Mouse (Mus musculus): ENCODE results near the gene Btg3.

Btg3 gene

GRCm38 (mm10) chr16:78346662-78347327, 30.2 kb downstream of the Btg3 start:
- no peak for DNase-seq (ENCODE audit: low spot score in 2 of 2)

GRCm38 (mm10) chr16:78343792-78344191, 33.2 kb downstream of the Btg3 start:
- DNase-seq (ENCODE audit: low spot score in 2 of 2), result no peak

GRCm38 (mm10) chr16:78342767-78343166, 34.2 kb downstream of the Btg3 start:
- DNase-seq (ENCODE audit: low spot score in 2 of 2), result no peak

- no peak for DNase-seq (ENCODE audit: low spot score in 2 of 2)
These were observed 35.6 kb downstream of the Btg3 start for GRCm38 (mm10) chr16:78341356-78341755.

- peak in 1 of 2 experiments; percentile 6 for DNase-seq (ENCODE audit: low spot score in 2 of 2)
These were observed 39.8 kb downstream of the Btg3 start for GRCm38 (mm10) chr16:78337226-78337625.

GRCm38 (mm10) chr16:78327999-78328398, 49.0 kb downstream of the Btg3 start:
- DNase-seq (ENCODE audit: low spot score in 2 of 2), result no peak

GRCm38 (mm10) chr16:78327562-78327961, 49.4 kb downstream of the Btg3 start:
- DNase-seq (ENCODE audit: low spot score in 2 of 2), result no peak

- no peak for DNase-seq (ENCODE audit: low spot score in 2 of 2)
These were observed 50.8 kb downstream of the Btg3 start for GRCm38 (mm10) chr16:78325972-78326848.

GRCm38 (mm10) chr16:78322140-78322539, 54.9 kb downstream of the Btg3 start:
- DNase-seq (ENCODE audit: low spot score in 2 of 2), result no peak

GRCm38 (mm10) chr16:78321559-78321958, 55.4 kb downstream of the Btg3 start:
- no peak for DNase-seq (ENCODE audit: low spot score in 2 of 2)

GRCm38 (mm10) chr16:78319711-78320110, 57.3 kb downstream of the Btg3 start:
- no peak for DNase-seq (ENCODE audit: low spot score in 2 of 2)

- no peak for DNase-seq (ENCODE audit: low spot score in 2 of 2)
These were observed 59.0 kb downstream of the Btg3 start for GRCm38 (mm10) chr16:78317960-78318359.

- peak in 1 of 2 experiments; percentile 43 for DNase-seq (ENCODE audit: low spot score in 2 of 2)
These were observed 60.1 kb downstream of the Btg3 start for GRCm38 (mm10) chr16:78316849-78317248.

GRCm38 (mm10) chr16:78314026-78314425, 63.0 kb downstream of the Btg3 start:
- no peak for DNase-seq (ENCODE audit: low spot score in 2 of 2)

- DNase-seq (ENCODE audit: low spot score in 2 of 2), result no peak
These were observed 63.7 kb downstream of the Btg3 start for GRCm38 (mm10) chr16:78313135-78313887.

- no peak for DNase-seq (ENCODE audit: low spot score in 2 of 2)
These were observed 67.7 kb downstream of the Btg3 start for GRCm38 (mm10) chr16:78309258-78309657.

GRCm38 (mm10) chr16:78307476-78308192, 69.4 kb downstream of the Btg3 start:
- DNase-seq (ENCODE audit: low spot score in 2 of 2), result no peak

- no peak for DNase-seq (ENCODE audit: low spot score in 2 of 2)
These were observed 70.4 kb downstream of the Btg3 start for GRCm38 (mm10) chr16:78306606-78307005.

- no peak for DNase-seq (ENCODE audit: low spot score in 2 of 2)
These were observed 71.3 kb downstream of the Btg3 start for GRCm38 (mm10) chr16:78305606-78306100.

- DNase-seq (ENCODE audit: low spot score in 2 of 2), result no peak
These were observed 74.3 kb downstream of the Btg3 start for GRCm38 (mm10) chr16:78302678-78303050.
